Mouse (Mus musculus) embryonic stem cell, embryonic (primary cell): Measurements from ENCODE around the gene Ap2a1.

Experiments used
- CTCF ChIA-PET, 4 experiments: fragments of 300-600 bp in 2 of 4; fragments of 350-600 bp in 2 of 4; sonication (Branson Sonifier 250); formaldehyde crosslinking; loops; one replicate each; lab custom pipeline; 2022; ENCODE audit warnings: inconsistent platforms in 2 of 4; lab: Charles Lee
- POLR2A ChIA-PET, 4 experiments: fragments of 300-600 bp in 2 of 4; fragments of 350-600 bp in 2 of 4; sonication (Branson Sonifier 250); formaldehyde crosslinking; loops; one replicate each; lab custom pipeline; 2022; ENCODE audit warnings: antibody characterized with exemption in 4 of 4, inconsistent platforms in 1 of 4; lab: Charles Lee

Gene Ap2a1

DNA sequence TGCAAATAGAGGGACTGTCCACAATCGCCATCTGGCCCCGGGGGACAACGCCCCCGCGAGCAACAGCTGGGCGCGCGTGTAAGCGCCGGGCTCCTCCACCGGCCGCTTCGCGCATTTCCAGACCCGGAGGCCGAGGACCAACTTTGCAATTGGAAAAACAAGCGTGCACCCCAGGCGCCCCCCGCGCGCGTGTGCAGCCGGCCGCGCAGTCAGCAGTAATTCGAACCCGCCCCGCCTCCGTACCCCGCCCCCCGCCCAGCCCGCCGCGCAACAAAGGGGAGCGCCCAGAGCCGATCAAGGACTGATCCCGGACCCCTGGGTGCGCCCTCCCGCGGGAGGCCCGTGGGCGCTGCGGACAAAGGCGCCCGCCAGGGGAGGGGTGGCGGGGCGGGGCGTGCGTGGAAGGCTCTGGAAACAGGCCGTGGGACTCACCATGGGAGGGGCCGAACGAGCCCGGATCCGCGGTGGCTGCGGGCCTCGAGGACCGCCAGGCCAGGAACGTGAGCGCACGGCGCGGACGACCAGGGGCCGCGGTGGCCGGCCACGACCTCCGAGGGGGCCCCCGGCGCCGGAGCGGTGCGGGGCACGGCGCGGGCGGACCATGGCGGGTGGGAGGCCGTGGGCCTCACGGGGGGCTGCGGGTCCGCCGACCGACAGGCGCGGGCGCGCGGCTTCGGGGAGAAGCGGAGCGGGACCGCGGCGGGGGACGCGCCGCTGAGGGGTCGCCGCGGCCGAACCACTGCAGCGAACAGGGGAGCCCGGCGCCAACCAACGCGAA lies 60.2 kb downstream of the Ap2a1 start:
- ChIA-PET CTCF (interaction anchor here (0.6 to 2.7 kb wide), 15 partner anchors 8 to 996 kb away, joined by 3 to 15 read pairs (median 4); partner anchors contain the start of genes Akt1s1 (in 1 of the 4), Fuz (in 1 of the 4), Pnkp (in 1 of the 4) and Tbc1d17 (in 1 of the 4)), POLR2A (interaction anchor here (0.5 to 52.0 kb wide), 103 partner anchors 8 to 744 kb away, joined by 3 to 2007 read pairs (median 5); partner anchors contain the start of genes Akt1s1 (in 3 of the 4), Atf5 (in 3 of the 4), Fuz (in 3 of the 4) and Il4i1 (in 3 of the 4))

DNA sequence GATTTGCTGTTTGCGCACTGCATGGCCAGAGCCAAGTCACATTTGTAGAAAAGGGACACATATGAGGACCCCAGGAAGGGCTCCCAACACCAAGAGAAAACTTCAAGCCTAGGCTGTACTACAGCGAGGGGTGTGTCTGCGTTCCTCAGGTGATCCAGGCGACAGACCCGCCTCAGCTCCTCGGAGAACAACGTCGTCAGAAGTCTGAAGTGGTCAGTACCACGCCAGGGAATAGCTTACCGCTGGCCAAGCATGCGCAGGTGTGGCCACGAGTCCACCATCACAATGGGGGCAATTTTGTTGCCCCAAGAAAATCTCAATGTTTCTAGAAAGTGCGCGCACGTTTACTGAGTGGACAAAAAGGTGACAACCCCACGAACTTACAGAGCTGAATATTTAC lies 60.8 kb downstream of the Ap2a1 start:
- CTCF ChIA-PET, result interaction anchor here in 3 of 4 experiments (0.6 to 2.3 kb wide), 3 partner anchors 8 to 213 kb away, joined by 3 to 14 read pairs (median 4); no protein-coding TSS in a partner anchor

DNA sequence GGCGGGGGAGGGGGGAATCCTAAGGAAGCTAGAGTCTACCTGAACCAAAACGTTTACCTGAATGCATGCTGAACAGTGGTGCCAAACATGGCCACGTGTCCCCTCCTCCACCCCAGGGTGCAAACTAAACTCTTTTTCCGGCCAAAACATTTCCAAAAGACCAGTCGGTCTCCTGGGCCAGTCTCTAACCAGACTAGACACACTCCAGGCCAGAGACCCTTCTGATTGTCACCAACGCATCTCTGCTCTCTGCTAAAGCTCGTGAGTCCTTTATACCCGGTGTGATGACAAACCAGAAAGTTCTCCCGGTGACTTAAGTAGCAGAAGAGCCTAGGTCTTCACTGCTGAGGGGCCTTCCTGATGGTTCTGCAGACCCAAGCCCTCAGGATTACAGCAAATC lies 61.5 kb downstream of the Ap2a1 start:
- POLR2A ChIA-PET, result interaction anchor here (0.7 to 52.0 kb wide), 21 partner anchors 8 to 159 kb away, joined by 3 to 2007 read pairs (median 6); partner anchors contain the start of genes Akt1s1 (in 3 of the 4), Tbc1d17 (in 3 of the 4), Atf5 (in 2 of the 4) and Il4i1 (in 2 of the 4)
- CTCF ChIA-PET, result interaction anchor here in 1 of 4 experiments (0.7 kb wide), 1 partner anchor 108 kb away, joined by 4 read pairs; no protein-coding TSS in a partner anchor

More for the DNA sequence above, 60.8 kb downstream of the Ap2a1 start:
- POLR2A ChIA-PET, result interaction anchor here (0.5 to 52.0 kb wide), 25 partner anchors 8 to 745 kb away, joined by 3 to 2007 read pairs (median 7); partner anchors contain the start of genes Akt1s1 (in 3 of the 4), Tbc1d17 (in 3 of the 4), Atf5 (in 2 of the 4) and Il4i1 (in 2 of the 4)

DNA sequence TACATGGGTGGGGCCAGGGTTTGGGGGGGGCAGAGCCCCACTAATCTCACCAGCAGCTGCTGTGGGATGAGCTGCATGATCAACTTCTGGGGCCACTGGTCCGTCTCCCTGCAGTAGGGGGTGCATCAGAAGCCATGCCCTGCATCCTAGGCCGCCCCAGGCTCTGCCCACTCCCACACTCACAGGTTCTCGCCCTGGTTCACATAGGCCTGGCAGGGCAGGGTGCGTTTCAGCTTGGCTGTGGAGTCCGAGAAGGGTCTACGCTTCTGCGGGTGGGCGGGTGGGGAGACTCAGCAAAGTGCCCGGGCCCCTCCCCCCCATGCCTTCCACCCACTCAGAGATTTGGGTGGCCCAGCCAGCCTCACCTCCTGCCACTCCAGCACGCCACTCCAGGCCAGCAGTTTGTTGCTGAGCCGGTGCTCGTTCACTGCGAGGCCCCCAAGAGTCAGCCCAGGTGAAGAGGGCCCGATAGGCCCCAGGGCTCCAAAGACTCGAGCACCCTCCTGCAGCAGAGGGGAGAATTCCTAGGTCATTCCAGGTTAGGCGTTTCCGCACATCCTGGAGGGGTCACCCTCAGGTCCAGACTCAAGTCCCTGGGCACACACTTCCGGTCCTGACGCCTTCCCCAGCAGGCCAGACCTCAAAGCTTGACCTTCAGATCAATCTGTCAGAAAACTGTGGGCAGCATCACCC lies 62.1 kb downstream of the Ap2a1 start:
- POLR2A ChIA-PET, result interaction anchor here (0.6 to 52.0 kb wide), 18 partner anchors 10 to 463 kb away, joined by 3 to 2007 read pairs (median 6); partner anchors contain the start of genes Pnkp (in 3 of the 4), Akt1s1 (in 2 of the 4), Atf5 (in 2 of the 4) and Il4i1 (in 2 of the 4)
- CTCF ChIA-PET, result interaction anchor here in 1 of 4 experiments (1.0 kb wide), 1 partner anchor 217 kb away, joined by 3 read pairs; no protein-coding TSS in a partner anchor

DNA sequence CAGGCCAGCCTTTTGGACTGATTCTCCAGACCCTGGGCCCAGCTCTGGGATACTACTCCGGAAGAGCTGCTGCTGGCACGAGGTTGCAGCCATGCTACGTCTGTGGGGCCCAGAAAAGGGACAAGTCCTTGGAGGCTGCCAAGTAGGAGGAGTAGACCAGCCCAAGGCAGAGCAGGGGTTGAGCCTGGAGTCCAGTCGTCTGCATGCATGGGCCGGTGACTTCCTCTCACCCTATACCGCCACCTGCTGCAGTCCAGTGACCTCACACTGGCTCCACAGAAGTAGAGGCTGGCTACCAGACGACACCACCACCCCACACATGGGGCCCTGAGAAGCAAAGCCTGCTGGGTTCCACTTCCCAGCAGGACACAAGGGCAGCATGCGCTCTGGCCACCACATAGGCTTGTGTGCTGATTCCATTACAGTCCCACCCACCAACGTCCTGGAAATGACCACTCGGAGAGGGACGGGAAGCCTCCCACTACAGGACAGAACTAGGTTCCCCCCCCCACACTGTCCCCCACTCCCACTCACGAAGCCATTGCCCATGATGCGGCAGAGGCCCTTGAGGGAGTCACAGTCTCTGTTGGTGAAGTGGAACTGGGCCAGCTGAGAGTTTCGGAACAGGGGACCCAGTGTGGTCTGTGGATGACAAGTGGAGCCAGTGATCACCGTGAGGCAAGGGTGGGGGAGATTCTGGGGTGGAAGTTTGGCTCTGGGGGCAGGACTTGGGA lies 62.9 kb downstream of the Ap2a1 start:
- ChIA-PET CTCF (interaction anchor here in 1 of 4 experiments (1.0 kb wide), 1 partner anchor 216 kb away, joined by 3 read pairs; no protein-coding TSS in a partner anchor), POLR2A (interaction anchor here in 3 of 4 experiments (0.6 to 52.0 kb wide), 21 partner anchors 9 to 462 kb away, joined by 3 to 2007 read pairs (median 4); partner anchors contain the start of genes Akt1s1 (in 2 of the 3), Atf5 (in 2 of the 3), Il4i1 (in 2 of the 3) and Nup62 (in 2 of the 3))

DNA sequence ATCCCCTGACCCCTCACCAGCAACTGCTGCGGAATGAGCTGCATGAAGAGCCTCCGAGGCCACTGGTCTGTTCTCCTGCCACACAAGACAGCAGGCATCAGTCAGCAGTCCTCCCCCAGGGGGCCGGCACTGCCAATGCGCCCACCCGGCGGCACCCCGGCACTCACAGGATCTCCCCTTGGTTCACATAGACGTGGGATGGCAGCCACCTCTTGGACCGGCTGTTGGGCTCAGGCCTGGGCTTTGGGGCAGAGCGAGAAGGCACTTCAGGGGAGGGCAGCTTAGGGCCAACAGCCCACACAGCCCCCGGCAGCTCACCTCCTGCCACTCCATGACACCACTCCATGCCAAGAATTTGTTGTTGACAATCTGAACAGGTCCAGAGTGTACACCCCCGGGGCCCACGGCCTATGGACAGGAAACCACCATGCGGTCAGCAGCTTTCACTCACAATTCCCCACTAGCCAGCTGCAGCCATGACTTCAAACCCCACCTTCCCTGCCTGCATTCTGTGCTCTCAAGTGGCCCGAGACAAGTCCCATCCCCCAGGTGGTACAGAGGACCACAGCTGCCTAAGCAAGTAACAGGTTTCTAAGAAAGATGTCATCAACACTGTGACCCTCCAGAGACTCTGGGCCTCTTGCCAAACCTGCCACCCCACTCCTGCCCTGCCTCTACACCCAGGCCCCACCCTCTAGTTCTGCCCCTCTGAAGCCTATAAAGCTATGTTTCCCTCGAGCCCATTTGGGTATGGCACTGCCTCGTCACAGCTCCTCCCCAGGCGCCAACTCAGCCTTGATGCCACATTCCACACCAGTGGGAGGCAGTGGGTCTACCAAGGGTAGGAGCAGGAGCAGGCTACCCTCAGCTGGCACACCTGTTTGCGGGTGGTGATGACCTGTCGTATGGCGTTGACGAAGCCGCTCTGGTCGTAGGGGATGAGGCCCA lies 64.4 kb downstream of the Ap2a1 start:
- ChIA-PET POLR2A (interaction anchor here in 3 of 4 experiments (0.6 to 52.0 kb wide), 20 partner anchors 10 to 590 kb away, joined by 3 to 2007 read pairs (median 3); partner anchors contain the start of genes Akt1s1 (in 2 of the 3), Atf5 (in 2 of the 3), Il4i1 (in 2 of the 3) and Nup62 (in 2 of the 3)), CTCF (interaction anchor here in 1 of 4 experiments (1.6 kb wide), 1 partner anchor 16 kb away, joined by 7 read pairs; the partner anchor contains the start of genes Akt1s1 and Tbc1d17)

DNA sequence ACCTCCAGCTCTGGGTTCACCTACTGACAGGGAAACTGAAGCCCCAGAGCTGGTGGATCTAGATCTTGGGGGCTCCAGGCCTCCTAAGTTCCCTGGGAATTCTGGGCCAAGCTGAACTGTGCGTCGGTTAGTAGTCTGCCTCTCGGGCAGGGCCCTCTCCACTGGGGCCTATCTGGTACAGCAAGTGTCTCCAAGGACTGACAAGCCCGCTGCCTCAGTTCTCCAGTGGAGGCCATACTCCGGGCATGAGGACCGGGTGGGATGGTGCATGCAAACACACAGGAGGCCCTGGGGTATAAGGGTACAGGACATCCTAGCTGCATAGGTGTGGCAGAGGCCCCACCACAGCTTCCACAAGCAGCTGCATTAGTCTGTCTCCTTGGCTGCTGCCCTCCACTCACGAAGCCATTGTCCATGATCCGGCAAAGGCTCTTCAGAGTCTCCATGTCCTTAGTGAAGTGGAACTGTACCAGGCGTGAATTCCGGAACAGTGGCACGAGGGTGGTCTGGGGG lies 65.3 kb downstream of the Ap2a1 start:
- ChIA-PET CTCF (interaction anchor here in 1 of 4 experiments (1.6 kb wide), 1 partner anchor 15 kb away, joined by 7 read pairs; the partner anchor contains the start of genes Akt1s1 and Tbc1d17), POLR2A (interaction anchor here in 3 of 4 experiments (0.6 to 52.0 kb wide), 17 partner anchors 9 to 589 kb away, joined by 3 to 2007 read pairs (median 3); partner anchors contain the start of genes Akt1s1 (in 2 of the 3), Tbc1d17 (in 2 of the 3), Atf5 (in 1 of the 3) and Il4i1 (in 1 of the 3))

DNA sequence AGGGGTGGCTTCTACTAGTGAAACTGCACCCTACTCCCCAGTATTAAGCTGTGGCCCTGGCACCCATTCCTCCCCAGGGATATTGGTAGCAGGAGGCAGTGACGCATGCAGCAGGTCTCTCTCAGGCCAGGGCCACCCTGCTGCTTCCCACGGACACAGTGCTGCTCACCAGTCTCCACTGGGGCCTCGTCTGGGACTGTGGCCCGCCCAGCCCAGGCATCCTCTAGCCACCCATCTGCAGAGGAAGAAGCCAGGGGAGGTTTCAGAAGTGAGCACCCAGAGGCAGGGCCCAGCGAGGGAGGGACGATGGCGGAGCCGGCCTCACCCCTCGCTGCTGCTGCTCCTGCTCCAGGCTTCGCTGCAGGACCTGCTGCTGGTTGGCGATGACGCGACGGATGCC lies 66.1 kb downstream of the Ap2a1 start:
- ChIA-PET CTCF (no interaction called here), POLR2A (interaction anchor here in 3 of 4 experiments (0.6 to 52.0 kb wide), 7 partner anchors 8 to 89 kb away, joined by 3 to 2007 read pairs (median 3); partner anchors contain the start of genes Akt1s1 (in 2 of the 3), Tbc1d17 (in 2 of the 3), Atf5 (in 1 of the 3) and Il4i1 (in 1 of the 3))

DNA sequence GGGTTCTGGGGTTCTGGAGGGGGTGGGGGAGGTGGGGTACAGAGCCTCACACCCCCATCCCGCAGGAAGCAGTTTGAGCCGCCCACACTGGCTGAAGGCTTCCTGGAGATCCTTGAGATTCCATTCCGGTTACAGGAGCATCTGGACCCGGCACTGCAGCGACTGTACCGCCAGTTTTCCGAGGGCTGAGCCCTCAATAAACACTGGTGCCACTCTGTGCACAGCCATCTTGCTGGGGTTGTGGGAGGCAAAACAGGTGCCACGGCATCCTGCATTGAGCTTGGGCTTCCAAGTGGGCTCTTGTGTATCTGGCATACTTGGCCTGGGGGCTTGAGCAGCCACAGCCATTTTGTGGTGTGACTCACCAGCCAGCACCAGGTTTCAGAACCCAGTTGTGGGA lies 66.9 kb downstream of the Ap2a1 start:
- CTCF ChIA-PET, result interaction anchor here in 2 of 4 experiments (0.6 to 0.7 kb wide), 2 partner anchors 104 to 178 kb away, joined by 3 to 5 read pairs; no protein-coding TSS in a partner anchor

DNA sequence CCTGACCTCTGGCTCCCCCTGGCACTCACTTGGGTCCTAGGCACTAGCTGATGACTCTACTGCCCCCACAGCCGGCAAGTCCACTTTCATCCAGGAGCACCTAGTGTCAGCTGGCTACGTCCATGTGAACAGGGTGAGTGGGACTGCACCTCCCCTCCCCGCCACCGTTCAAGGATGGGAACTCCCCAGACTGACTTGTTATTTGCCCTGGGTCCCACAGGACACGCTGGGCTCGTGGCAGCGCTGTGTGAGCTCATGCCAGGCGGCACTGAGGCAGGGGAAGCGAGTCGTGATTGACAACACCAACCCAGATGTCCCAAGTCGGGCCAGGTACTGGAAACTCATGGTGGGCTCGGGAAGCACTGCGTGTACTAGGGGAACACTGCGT lies 67.9 kb downstream of the Ap2a1 start:
- ChIA-PET CTCF (interaction anchor here in 3 of 4 experiments (0.5 to 2.2 kb wide), 21 partner anchors 8 to 271 kb away, joined by 3 to 15 read pairs (median 5); partner anchors contain the start of genes Ptov1 (in 2 of the 3), Tbc1d17 (in 2 of the 3), Akt1s1 (in 1 of the 3) and Ap2a1 (in 1 of the 3)), POLR2A (interaction anchor here in 3 of 4 experiments (0.6 to 52.0 kb wide), 18 partner anchors 9 to 538 kb away, joined by 3 to 2007 read pairs (median 6); partner anchors contain the start of genes Tbc1d17 (in 3 of the 3), Akt1s1 (in 2 of the 3), Il4i1 (in 2 of the 3) and Nup62 (in 2 of the 3))

More for the DNA sequence above, 66.9 kb downstream of the Ap2a1 start:
- POLR2A ChIA-PET, result interaction anchor here (0.5 to 52.0 kb wide), 7 partner anchors 11 to 934 kb away, joined by 3 to 2007 read pairs (median 4); partner anchors contain the start of genes Akt1s1 (in 2 of the 4), Tbc1d17 (in 2 of the 4), Atf5 (in 1 of the 4) and Il4i1 (in 1 of the 4)

DNA sequence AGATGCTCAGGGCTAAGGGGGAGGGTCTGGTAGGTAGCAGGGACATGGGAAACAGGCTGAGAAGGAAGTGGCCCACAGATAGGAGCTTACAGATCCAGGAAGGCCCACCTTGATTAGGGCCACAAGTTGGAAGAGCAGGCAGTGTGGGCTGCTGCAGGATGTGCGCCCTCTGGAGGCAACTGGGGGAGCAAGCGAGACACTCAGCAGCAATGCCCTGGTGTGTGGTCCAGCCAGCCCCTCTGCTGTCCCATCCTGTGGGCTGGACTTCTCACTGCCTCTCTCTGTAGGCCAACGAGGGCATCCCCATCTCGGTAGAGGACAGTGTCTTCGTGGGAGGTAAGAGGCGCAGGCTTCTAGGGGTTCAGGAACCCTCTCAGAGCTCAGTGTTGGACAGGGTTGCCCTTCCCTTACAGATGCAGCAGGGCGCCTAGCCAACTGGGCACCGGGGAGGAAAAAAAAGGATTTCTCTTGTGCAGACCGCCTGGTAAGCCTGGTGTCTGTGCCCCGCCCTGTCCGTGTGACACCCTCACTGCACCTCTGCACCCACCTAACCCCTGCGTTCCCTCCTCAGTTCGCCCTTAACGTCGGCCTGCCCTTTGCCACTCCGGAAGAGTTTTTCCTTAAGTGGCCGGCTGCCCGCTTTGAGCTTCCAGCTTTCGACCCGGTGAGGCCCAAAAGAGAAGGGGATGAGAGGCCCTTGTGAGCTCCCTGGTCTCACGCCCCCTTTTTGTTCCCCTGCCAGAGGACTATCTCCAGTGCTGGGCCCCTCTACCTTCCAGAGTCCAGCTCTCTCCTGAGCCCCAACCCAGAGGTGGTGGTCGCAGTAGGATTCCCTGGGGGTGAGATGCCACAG lies 68.5 kb downstream of the Ap2a1 start:
- CTCF ChIA-PET, result interaction anchor here (0.5 to 2.2 kb wide), 33 partner anchors 8 to 270 kb away, joined by 3 to 15 read pairs (median 4); partner anchors contain the start of genes Ptov1 (in 3 of the 4), Tbc1d17 (in 2 of the 4), Akt1s1 (in 1 of the 4) and Ap2a1 (in 1 of the 4)
- POLR2A ChIA-PET, result interaction anchor here in 3 of 4 experiments (0.6 to 52.0 kb wide), 32 partner anchors 8 to 537 kb away, joined by 3 to 2007 read pairs (median 4); partner anchors contain the start of genes Tbc1d17 (in 3 of the 3), Akt1s1 (in 2 of the 3), Il4i1 (in 2 of the 3) and Nup62 (in 2 of the 3)

DNA sequence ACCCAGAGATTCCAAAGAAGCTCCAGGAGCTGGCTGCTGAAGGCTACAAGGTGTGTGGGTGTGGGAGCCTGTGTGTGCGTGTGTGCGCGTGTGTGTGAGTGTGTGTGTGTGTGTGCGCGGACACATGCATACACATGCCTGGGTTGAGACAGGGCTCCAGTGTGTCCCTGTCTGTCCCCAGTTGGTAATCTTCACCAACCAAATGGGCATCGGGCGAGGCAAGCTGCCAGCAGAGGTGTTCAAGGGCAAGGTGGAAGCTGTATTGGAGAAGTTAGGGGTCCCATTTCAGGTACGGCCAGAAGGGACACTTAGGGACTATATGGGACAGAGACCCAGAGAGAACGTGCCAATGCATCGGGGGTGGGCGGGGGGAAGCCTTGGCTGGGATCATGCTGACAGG lies 69.4 kb downstream of the Ap2a1 start:
- ChIA-PET CTCF (interaction anchor here (0.6 to 2.2 kb wide), 26 partner anchors 7 to 207 kb away, joined by 3 to 15 read pairs (median 4); partner anchors contain the start of genes Ptov1 (in 3 of the 4), Tbc1d17 (in 2 of the 4), Akt1s1 (in 1 of the 4) and Ap2a1 (in 1 of the 4)), POLR2A (interaction anchor here in 3 of 4 experiments (0.6 to 52.0 kb wide), 24 partner anchors 9 to 246 kb away, joined by 3 to 2007 read pairs (median 5); partner anchors contain the start of genes Tbc1d17 (in 3 of the 3), Akt1s1 (in 2 of the 3), Il4i1 (in 2 of the 3) and Nup62 (in 2 of the 3))

DNA sequence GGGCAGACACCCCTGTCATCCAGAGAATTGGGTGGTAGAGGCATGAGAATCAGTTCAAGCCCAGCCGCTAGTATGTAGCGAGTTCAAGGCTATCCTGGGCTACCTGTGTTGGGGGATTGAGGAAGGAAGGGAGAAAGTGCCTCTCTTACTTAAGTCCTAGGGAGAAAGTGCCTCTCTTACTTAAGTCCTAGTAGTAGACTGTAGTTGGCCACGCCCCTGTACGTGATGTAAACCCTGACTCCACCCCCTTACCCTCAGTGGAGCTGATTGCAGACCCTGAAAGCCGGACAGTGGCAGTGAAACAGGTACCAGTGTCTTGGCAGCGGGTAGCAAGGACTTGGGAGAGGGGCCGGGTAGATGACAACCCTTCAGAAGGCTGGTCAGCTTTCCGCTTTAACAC lies 71.4 kb downstream of the Ap2a1 start:
- POLR2A ChIA-PET, result interaction anchor here (0.6 to 52.0 kb wide), 36 partner anchors 8 to 602 kb away, joined by 3 to 2007 read pairs (median 6); partner anchors contain the start of genes Akt1s1 (in 3 of the 4), Ptov1 (in 3 of the 4), Tbc1d17 (in 3 of the 4) and Atf5 (in 2 of the 4)
- CTCF ChIA-PET, result interaction anchor here in 2 of 4 experiments (0.8 to 1.6 kb wide), 4 partner anchors 10 to 128 kb away, joined by 4 to 11 read pairs (median 4); partner anchors contain the start of genes Akt1s1 (in 1 of the 2), Ptov1 (in 1 of the 2) and Tbc1d17 (in 1 of the 2)
